Mouse (Mus musculus) spleen, postnatal 36 days (tissue): ENCODE measurements around the gene Ccdc27.

ENCODE experiments used
- DNase-seq, 2 experiments: peaks; one replicate each; pipeline ENCODE4 v3.0.0; 2022; ENCODE audit warnings: low spot score in 2 of 2, mixed read lengths in 1 of 2

Ccdc27 gene

DNA sequence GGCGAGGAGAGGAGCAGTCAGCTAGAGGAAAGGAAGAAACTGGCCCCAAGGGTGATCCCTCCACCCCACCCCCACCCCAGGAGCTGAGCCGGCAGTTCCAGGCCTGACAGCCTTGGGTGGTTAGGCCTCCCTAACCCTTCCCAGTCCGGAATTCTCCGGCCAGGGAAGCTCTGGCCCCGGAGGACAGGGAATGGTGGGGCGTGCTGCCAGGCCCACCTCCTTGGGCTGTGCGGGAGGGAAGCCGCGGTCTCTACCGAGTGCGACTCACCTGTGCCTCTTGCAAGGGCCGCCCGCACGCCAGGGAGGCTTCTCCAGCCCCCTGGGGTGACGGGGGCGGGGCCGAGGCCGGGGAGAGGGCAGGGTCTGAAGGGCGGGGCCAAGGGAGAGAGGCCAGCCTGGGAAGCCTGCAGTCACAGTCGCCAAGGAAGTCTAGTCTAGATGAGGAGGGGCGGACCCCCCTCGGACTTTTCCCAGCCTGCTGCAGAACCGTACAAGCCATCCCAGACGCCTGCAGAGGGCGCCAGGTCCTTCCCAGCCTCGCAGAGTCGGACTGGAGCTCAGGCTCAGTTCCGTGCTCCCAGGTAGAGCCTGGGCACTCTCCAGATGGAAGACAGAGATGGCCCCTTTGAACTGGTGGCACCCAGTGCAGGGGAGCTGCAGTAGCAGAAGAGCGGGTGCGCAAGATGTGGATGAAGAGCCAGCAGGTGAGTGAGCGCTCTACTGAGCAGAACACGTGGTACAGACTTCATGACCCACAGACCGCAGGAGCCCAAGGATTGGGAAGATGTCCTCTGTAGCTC, 16.6 kb downstream of the Ccdc27 start, which contains the start of gene Smim1:
TSS of gene Smim1 (minus strand) at position 590 of the 800 bp plus-strand sequence.
- peak; percentile 40 to 57 for DNase-seq

DNA sequence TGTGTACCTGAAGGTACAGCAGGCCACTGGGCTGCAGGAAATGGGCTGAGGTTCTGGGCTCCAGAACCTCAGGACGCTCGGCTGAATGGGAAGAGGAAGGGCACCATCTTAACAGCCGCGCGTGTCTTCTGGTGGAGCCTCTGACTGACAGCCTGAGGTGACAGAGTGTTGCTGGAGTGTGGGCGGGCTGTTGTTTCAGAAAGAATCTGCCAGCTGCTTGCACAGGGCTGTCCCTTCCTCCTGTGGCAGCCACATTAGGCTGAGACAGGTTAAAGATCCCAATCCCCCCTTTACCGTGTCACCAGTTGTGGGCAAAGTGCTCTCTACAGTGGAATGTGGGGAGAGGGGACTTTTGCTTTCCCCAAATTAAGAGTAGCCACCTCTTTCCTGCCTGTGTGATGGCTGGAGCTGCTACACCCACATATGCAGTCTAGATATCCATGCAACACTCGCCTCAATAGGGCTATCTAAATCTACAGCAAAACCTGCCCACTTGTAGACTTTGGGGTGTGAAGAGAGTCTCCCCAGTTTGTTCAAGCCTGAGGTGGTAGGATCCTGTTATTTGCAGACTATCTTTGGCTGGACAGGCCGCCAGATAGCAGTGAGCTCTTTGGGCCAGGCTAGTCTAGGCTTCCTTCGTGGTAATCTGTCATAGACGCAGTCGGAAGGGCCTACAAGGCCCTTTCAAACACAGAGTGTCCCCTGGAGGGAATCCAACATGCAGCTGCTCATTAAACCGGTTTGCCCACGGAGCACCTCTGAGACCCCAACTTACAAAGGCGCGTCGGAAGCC, 17.6 kb downstream of the Ccdc27 start:
- DNase-seq: no peak

DNA sequence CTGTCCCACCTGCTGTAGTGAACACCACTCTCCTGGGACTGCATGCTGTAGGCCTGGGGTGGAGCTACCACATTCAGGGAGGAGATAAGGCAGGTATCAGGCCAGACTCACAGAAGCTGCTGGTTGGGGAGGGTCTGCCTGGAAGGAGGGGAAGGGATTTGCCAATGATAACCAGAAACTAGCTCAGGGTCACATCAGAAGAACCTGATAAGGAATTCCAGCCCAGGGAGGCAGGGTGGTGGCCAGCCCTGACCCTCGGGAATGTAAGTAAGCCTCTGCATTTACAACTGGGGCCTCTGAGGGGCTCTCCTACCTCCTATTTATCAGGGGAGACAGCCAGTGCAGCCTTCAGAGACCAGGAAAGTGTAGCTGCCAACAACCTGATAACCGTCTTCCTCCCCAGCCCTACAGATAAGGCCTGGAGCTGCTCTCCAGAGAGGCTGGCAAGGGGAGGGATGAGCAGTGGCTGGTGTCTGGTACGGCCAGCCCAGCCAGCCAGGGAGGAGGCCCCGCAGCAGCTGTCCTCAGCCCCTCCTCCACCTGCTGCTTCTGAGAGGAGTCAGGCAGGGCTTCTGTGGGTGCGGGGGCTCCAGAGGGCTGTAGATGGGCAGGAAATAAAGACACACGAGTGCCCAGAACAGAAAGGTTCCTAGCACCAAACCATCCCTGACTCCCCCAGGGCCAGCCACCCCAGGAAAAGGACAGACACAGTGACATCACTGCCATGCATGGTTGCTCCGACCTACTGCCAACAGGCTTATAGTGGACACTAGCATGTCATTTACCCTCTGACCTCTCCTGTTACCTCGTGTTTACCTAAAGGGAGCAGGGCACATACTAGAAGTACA, 18.5 kb downstream of the Ccdc27 start:
- peak; percentile 49 to 58 for DNase-seq

DNA sequence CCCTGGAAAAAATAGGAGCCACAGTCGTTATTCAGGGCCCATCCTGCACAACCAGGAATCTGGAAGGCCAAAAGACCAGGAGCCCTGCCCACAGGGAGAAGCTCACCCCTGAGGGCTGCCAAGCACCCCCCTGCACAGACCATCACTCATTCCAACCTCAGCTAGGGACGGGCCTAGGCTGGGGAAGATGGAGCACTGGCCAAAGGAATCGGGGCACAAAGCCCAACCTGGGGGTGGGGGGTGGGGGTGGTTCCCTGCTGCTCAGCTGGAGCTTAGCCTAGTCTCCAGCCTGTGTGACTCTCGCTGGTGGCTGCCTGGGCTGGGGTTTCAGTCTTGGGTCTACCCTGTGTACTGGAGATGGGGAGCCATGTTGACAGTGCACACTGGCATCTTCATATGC, 19.6 kb downstream of the Ccdc27 start:
- DNase-seq: no peak

DNA sequence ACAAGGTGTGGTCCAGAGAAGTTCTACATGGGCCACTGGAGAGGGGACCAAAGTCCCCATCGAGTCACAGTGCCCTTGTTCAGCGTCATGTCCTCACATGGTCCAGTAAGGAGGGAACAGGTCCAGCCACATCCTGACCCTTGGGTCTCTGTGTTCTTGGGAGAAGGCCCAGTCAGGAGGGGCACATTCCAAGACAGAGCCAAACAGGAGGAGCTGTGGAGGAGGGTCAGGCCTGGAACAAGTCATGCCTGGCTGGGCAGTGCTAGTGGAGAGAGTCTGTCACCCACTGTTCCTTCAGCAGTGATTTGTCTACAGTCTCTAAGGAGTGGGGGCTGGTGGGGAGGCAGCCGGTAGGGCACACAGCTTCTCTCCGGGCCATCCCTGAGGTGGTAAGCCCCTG, 20.1 kb downstream of the Ccdc27 start:
- no peak for DNase-seq

DNA sequence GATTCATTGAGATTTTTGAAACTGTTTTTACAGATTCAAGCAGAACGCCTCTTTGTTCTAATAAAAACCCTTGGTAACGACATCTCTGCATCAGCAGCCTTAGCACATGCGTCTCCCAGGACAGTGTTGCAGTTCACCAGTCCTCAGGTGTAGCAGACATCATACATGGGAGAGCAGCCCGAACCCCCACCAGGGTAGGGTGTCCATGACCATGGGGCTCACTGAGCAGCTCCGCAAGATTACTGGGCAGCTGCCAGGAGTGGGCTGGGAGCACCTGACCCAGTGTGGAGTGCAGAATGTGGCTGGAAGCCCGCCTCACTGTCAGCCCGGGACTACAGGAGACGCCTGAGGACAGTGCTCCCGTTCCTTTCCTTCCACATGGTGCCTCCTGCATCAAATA, 21.0 kb downstream of the Ccdc27 start:
- no peak for DNase-seq

DNA sequence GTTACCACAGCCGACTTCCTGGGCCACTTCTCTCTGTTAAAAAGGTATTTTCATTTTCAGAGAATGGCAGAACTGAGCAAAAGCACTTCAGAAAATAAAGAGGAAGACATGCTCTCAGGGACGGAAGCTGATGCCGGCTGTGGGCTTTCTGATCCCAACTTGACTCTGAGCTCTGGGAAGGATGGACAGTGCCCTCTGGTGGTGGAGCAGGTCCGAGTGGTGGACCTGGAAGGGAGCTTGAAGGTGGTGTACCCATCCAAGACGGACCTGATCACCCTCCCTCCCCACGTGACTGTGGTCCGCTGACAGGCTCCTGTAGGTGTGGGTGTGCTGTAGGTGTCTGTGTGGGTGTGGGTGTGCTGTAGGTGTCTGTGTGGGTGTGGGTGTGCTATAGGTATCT, 22.9 kb downstream of the Ccdc27 start:
- peak; percentile 24 to 36 for DNase-seq

DNA sequence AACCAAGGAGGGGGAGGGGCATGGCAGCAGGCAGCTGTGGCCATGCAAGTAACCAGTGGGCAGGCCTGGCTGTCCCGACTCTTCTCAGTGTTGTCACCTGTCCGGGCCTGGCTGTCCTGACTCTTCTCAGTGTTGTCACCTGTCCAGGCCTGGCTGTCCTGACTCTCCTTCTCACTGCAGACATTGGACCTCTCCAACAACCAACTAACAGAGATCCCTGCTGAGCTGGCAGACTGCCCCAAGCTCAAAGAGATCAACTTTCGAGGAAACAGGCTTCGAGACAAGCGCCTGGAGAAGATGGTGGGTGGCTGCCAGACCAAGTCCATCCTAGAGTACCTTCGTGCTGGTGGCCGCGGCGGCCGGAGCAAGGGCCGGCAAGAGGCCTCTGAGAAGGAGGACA, 27.0 kb downstream of the Ccdc27 start:
- DNase-seq: no peak

DNA sequence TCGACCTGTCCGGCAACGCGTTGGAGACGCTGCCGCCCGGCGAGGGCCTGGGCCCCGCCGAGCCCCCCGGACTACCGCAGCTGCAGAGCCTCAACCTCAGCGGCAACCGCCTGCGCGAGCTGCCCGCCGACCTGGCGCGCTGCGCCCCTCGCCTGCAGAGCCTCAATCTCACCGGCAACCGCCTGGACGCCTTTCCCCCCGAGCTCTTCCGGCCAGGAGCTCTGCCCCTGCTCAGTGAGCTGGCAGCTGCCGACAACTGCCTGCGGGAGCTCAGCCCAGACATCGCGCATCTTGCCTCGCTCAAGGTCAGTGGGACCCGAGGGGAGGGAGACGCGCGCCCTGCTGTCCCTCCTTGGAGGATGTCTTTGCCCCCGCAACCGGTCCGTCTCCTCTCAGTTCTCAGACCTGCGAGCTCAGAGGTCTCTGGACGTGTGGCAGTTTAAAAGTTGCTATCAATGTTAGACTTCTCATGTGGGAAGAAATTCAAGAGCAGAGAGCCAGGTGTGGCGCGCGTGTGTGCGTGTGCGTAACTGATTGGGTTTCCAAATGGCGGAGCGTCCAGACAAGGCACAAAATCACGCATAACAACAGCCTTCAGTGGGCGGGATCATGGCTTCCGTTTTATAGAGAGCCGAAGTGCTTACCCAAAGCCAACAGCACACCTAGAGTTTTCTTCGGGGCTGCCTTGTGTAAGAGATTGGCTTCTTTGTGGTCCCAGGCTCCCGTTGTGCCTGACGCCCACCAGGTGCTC, 30.2 kb downstream of the Ccdc27 start:
- DNase-seq: no peak

DNA sequence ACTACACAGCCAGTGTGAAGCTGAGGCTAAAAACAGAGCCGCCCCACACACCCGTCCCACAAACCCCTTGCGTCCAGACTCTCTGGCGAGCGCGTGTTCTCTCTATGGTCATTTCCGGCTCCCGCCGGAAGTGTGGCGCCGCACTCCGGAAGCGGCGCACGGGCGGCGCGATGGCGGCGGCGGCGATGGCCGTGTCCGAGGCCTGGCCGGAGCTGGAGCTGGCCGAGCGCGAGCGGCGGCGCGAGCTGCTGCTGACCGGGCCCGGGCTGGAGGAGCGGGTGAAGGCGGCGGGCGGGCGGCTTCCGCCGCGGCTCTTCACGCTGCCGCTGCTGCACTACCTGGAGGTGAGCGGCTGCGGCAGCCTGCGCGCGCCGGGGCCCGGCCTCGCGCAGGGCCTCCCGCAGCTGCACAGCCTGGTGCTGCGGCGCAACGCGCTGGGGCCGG, 30.8 kb downstream of the Ccdc27 start, which contains the start of gene Lrrc47:
TSS of gene Lrrc47 (plus strand) at position 86 of the 444 bp plus-strand sequence.
- DNase-seq: peak; percentile 81 to 84

DNA sequence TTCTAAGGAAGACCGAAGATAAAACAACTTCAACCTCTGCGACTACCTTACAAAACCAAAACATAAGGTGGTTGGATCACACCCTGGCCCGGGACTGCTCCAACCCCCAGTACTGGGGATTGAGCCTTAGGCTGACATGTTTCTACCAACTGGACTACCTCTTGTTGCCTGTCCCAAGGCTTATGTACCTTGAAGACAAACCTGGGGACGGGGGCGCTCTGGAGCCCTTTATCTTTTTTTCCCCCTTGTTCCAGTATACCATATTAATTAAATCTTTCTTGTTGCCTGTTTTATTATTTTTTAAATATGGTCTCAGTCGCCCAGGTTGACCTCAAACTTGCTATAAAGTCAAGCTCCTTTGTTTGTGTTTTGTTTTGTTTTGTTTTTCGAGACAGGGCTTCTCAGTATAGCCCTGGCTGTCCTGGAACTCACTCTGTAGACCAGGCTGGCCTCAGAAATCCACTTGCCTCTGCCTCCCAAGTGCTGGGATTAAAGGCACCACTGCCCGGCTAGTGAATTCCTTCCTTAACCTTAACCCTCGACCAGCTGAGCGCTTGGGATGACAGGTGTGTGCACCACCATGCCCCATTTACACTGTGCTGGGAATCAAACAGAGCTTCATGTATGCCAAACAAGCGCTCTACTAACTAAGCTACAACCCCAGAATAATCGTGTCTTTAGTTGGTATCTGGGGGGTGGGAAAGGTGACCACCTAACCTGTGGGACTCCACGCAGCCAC, 31.4 kb downstream of the Ccdc27 start:
- DNase-seq: no peak

DNA sequence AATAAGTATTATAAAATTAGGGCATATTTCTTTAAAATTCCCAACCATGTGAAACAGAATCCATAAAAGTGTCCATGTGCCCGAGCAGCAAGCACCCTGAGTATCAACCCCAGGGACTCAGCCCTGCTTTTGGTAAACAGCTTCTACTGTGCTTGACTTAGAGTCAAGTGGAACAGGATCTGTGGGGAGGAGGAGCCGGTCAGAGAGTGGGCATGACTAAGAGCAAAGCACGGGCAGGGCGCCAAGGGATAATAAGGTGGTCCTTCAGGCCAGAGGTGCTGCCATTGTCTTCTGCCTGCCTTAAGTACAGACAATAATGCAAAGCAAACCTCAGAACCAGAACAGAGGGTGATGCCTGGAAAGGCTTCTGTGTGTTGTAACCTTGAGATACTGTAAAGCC, 34.7 kb downstream of the Ccdc27 start:
- no peak for DNase-seq

DNA sequence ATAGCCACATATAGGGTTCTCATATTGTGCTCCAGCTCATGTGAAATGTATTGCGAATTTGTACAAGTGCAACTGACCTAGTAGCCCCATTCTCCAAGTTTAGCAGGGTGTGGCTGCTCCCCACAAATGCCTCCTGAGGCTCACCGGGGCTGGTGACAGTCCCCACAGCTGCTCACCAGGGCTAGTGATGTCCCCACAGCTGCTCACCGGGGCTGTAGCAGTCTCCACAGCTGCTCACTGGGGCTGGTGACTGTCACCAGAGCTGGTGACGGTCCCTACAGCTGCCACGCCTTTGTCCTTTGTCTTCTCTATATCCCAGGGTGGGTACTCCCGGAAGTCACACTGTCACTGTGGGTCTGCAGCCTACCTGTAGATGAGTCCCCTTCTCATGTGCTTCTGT, 36.2 kb downstream of the Ccdc27 start:
- DNase-seq: no peak

DNA sequence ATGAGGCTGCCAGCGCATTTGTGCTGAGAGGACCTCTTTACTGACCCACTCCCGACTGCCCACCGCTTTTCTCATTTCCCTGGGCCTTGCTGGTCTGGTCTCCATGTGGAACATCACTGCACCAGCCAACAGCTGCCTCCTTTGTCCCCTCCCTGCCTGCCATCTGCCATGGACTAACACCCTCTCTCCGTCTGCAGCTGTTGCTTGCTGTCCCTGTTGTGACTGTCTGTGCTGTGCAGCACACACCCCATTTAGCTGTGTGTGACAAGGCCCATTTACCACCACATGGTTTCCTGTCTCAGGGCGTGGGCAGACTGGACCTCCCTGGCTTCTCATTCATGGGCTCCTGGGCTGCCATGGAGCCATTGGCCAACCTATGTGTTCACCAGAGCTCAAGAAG, 37.0 kb downstream of the Ccdc27 start:
- DNase-seq: no peak

DNA sequence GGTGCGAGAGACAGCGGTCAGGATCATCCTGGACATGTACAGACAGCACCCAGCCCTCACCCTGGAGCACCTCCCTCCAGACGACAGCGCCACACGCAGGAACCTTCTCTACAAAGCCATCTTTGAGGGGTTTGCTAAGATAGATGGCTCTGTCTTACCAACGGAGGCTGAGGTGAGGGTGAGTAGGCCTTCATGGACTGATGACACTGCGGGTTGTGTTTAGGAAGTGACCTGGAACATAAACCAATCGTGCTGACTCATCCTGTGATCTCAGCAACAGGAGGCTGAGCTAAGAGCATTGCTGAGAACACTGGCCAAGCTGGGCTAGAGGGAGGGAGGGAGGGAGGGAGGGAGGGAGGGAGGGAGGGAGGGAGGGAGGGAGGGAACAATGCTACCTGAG, 49.0 kb downstream of the Ccdc27 start:
- no peak for DNase-seq

DNA sequence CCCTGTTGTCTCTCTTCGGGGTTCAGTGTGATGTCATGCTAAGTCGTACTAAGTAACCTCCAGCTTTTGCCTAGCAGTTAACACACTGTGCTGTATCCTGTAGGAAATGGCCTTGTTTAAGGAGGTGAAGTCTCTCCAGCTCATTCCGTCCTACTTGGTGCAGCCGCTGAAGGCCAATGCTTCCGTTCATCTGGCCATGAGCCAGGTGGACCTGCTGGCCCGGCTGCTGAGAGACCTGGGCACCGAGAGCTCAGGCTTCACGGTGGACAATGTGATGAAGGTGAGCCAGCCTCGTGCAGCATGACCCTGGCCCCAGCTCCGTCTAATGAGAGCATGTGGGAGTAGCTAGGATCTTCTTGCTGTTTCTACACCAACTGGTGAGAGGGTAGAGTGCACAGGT, 49.8 kb downstream of the Ccdc27 start:
- no peak for DNase-seq

DNA sequence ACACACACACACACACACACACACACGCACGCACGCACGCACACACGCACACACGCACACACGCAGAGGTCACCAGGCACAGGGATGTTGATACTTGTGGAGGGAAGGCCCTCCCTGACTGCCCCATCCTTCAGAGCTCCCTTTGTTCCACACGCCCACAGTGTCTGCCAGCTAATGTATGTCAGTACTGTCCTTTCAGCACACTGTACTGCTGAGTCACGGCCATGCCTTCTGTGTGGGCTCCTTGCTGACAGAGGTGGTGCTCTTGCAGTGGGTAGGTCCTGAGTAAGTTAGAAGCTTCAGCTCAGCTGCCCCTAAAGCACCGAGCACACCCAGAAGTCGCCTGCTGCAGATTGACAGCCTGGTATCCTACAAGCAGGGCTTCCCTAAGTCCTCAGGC, 62.0 kb downstream of the Ccdc27 start:
- no peak for DNase-seq

DNA sequence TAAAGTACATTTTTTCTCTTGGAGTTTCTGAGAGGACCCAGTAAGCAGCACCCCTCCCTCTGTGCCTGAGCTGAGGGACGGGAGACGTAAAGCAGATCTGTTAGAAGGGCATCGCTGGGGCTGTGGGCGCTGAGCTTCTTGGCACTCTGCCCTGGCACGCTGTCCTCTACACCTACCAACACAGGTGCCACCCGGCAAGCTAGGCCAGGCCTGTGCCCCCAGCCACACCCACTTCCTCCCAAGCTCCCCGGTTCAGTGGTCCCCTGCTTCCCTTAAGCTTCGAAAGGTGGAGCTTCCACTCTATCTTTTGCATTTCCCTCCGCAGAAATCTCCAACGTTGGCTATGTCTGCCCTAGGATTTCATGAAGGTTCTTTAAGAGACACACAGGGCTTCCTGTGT, 63.2 kb downstream of the Ccdc27 start:
- DNase-seq: peak; percentile 65 to 67
